Mouse (Mus musculus): ENCODE data around the gene 1700020N01Rik. TPM values are rescaled to one million over a fixed set of nuclear protein-coding genes. Genes with fewer than 3 reads are reported as not detected.

The 1700020N01Rik gene
- polyA plus RNA-seq (2021) = not detected

DNA sequence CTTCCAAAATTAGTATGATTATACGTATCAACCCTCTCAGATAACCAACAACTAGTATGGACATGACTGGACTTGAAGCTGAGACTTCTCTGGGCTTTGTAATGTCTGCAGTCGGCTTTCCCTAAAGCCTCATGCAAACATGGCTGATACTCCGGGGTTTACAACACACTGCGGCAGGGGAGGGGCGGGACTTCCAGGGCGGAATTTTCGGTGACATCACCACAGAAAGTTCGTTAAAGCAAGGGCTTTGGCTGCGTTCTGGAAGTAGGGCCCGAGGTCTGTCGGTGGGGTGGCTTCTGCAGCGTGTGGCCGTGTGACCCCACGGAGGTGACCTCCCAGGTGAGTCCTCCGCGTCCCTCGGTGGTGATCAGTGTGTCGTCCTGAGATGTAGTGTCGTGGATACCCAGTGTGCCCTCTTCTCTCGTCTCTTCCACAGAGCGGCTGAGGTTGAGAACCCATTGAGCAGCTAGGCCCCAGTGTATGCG, at the start of gene 1700020N01Rik:
1700020N01Rik (plus strand) TSS at position 250 of the 485 bp plus-strand sequence.
- POLR2A ChIA-PET = no interaction called here
- no peak for ATAC-seq

DNA sequence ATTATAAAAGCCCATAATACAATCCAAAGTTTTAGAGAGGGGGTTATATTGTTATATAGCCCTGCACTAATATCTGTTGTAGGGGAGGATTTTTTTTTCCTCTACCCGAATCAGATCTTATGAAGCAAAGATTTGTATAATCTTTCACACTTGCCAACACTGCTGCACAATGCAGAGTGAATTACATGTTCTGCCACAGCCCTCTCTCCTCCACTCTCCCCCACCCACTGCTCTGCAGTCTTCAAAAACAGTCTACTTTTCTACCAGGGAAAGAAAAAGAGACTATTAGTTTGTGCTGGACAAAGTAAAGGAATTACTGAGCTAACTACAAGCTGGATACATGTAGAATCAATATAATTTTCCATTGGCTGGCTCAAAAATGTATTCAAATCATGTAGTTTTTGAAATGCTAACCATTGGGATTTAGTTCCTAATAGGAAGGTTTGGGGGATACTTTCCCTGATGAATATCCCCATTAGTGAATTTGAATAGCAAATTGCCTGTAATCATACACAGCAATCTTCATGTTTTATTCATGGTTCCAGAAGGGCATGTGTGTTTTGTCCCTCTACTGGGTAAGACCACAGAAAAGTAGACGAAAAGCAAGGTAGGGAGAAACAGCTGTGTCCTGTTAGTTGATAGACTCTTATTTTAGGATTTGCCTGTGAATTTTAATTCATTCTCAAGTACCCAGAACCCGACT, 49.2 kb upstream of the 1700020N01Rik start:
- DNase-seq (ENCODE audit: low read depth, low spot score) = no peak
- no peak for TF ChIP-seq CTCF (IDR thresholded peaks at IDR 0.05)

More for the DNA sequence above, at the start of gene 1700020N01Rik:
- CTCF ChIA-PET = no interaction called here
- DNase-seq (ENCODE audit: low read depth, low spot score) = no peak
- TF ChIP-seq CTCF (IDR thresholded peaks at IDR 0.05) = no peak
- peaks cover 2% of the 10 kb centered on the region for H3K27me3 ChIP-seq
- in situ Hi-C loops (cut with MboI; ENCODE audit: low pct_unique_long_range_greater_than_20kb) = no loop called here

DNA sequence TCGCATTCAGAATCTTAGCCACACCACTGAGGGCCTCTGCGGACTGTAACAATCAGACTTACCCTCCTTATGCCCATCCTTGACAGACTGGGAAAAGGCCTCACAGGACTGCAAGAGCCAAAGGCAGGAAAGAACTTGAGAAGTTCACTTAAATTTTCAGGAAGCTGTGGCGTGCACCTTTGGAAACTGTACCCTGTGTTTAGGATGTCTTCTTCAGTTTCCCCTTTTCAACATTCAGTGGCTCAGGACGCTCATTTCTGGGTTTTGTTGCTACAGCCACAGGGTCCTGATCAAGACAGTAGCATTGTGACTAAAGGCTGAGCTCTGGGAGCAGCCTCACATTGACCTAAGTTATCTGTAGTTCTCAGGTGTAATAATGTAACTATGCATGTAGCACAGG, 48.2 kb upstream of the 1700020N01Rik start:
- DNase-seq (ENCODE audit: low read depth, low spot score) (no peak), ATAC-seq (no peak)
- in situ Hi-C loops (cut with MboI; ENCODE audit: low pct_unique_long_range_greater_than_20kb) = no loop called here
- CTCF ChIA-PET = no interaction called here
- no peak for TF ChIP-seq CTCF (IDR thresholded peaks at IDR 0.05)
- H3K27me3 ChIP-seq = peaks cover 12% of the 10 kb centered on the region
- POLR2A ChIA-PET = no interaction called here

More for the DNA sequence above, 49.2 kb upstream of the 1700020N01Rik start:
- CTCF ChIA-PET = interaction anchor here (0.9 kb wide), 1 partner anchor 19 kb away, joined by 4 read pairs; no protein-coding TSS in a partner anchor
- peaks cover 12% of the 10 kb centered on the region for H3K27me3 ChIP-seq
- POLR2A ChIA-PET = no interaction called here
- ATAC-seq = no peak
- in situ Hi-C loops (cut with MboI; ENCODE audit: low pct_unique_long_range_greater_than_20kb) = no loop called here

DNA sequence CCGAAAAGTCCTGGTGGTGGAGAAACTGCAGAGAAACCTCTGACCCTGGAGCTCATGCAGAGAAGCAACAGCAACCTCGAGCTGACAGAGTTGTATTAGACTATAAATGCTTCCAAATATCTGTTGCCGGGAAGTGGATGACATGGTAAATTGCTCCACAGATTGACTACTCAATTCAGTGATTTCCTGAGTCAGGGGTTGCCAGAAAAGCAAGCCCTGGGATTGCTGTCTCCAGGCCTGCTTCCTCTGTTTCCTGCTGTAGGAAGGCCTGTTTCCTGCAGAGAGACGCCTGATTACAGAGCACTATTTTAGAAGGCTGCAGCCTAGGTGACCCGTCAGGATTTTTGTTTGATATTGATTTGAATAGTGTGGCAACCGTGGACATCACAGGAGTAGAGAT, 47.5 kb upstream of the 1700020N01Rik start:
- in situ Hi-C loops (cut with MboI; ENCODE audit: low pct_unique_long_range_greater_than_20kb) = no loop called here
- ChIA-PET POLR2A (no interaction called here), CTCF (no interaction called here)
- TF ChIP-seq CTCF (IDR thresholded peaks at IDR 0.05) = no peak
- DNase-seq (ENCODE audit: low read depth, low spot score) (no peak), ATAC-seq (no peak)
- peaks cover 12% of the 10 kb centered on the region for H3K27me3 ChIP-seq

DNA sequence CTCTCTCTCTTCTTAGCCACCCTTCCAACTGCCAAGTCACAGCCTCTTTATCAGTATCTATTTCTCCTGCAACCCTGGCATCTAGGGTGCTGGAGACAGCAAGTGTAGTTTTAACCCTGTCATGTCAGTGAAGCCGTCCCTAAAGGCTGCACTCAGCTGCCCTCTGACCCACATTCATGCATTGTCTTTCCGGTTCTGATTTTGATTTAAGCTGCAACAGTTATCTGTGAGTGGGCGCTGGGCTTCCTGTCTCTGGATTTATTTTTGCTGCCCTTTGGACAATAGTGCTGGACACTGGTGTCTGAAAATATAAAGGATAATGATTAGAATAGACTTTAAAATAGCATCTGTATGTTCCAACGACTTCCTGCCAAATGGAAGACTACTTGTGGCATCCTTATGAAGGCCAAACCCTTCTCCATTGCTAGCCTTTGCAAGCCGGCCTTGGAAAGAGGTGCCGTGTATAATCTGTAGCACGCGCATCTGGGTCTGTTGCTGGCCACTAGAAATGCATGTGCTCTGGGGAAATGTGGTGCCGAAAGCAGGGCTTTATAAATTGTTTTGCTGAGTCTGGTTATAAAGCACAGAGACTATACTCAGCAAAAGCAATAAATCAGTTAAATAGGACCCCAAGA, 44.0 kb upstream of the 1700020N01Rik start:
- no peak for TF ChIP-seq CTCF (IDR thresholded peaks at IDR 0.05)
- ATAC-seq (no peak), DNase-seq (ENCODE audit: low read depth, low spot score) (no peak)
- ChIA-PET CTCF (no interaction called here), POLR2A (no interaction called here)
- peaks cover 9% of the 10 kb centered on the region for H3K27me3 ChIP-seq
- in situ Hi-C loops (cut with MboI; ENCODE audit: low pct_unique_long_range_greater_than_20kb) = no loop called here

DNA sequence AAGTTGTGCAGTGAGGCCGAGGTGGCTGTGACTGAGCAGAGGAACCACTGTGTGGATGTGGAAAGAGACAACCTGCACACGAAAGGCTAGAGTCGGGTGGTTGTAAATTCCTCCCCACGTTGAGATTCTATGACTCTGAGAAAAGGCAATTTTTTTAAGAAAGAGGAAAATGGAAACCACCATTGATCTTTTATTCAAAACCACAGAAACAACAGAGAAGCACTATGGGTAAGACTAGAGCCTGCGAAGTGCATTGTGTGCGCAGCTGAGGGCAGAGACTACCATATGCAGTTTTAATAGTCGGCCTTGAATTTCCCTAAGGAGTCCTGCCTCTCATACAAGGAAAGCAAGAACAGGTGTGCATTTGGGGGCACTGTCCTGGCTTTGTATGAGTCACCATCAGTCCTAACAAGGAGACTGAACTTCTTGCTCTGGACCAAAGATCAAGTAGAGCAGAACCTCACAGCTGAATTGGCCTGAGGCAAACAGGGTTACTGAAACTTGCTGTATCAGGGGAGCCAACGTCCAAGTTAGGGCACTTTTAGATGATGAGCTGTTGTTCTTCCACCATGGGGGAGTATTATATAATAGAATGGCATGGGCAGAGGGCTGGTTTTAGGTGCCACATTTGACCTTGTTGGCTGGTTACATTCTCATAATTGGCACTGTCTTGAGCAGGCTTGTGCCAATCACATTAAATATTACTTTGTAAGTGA, 39.8 kb upstream of the 1700020N01Rik start:
- CTCF ChIA-PET = interaction anchor here (0.8 to 1.4 kb wide), 2 partner anchors 24 to 174 kb away, joined by 3 read pairs; no protein-coding TSS in a partner anchor
- peaks cover 9% of the 10 kb centered on the region for H3K27me3 ChIP-seq
- POLR2A ChIA-PET = no interaction called here
- no peak for TF ChIP-seq CTCF (IDR thresholded peaks at IDR 0.05)
- ATAC-seq (no peak), DNase-seq (ENCODE audit: low read depth, low spot score) (no peak)
- in situ Hi-C loops (cut with MboI; ENCODE audit: low pct_unique_long_range_greater_than_20kb) = no loop called here

DNA sequence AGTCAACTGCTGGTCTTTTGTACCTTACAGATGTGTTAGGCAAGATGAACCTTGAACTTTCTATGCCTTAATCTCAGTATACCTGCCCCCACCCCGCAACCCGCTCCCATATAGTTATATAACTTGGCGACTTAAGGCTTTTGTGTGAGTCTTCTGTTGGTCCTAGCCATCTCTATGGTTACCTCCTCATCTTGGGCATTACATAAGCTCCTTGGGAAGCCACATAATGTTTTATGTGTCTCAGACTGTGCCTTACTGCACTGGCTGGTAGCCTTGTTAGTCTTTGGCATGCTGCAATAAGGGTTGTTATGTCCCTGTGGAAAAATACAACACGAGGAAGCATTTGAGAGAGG, 39.3 kb upstream of the 1700020N01Rik start:
- peaks cover 9% of the 10 kb centered on the region for H3K27me3 ChIP-seq
- ChIA-PET POLR2A (no interaction called here), CTCF (interaction anchor here (1.4 kb wide), 1 partner anchor 23 kb away, joined by 3 read pairs; no protein-coding TSS in a partner anchor)
- ATAC-seq (no peak), DNase-seq (ENCODE audit: low read depth, low spot score) (no peak)
- TF ChIP-seq CTCF (IDR thresholded peaks at IDR 0.05) = no peak
- in situ Hi-C loops (cut with MboI; ENCODE audit: low pct_unique_long_range_greater_than_20kb) = no loop called here

DNA sequence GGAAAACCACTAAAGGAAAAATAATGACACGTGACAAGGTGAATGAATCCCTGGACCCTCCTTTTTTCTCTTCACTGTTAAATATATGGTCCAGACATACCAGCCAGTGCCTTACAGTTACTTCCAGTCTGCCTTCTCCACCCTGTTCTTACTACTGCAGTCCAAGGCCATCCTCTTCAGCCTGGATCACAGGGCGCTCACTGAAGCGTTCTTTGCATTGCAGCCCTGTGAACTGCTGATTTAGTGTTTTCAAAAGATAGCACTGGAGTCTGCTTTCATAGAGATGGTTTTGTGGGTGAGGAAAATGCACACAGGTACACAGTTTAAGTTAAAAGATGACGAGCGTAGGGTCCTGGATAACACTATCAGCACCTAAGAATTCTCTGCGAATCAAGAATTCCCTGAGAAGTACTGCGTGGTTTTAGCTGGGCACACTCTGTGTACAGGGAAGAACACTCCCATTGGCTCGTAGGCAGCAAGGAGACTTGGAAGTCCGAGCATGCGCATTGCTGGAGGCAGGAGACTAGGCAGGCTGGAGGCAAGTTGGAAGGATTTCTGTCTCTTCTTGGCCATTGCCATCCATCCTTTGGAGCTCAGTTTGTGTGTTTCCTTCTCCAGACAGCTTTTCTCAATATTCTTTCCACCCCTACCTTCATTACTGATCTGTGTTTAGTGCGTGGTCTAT, 37.9 kb upstream of the 1700020N01Rik start:
- CTCF ChIA-PET = no interaction called here
- no peak for ATAC-seq

DNA sequence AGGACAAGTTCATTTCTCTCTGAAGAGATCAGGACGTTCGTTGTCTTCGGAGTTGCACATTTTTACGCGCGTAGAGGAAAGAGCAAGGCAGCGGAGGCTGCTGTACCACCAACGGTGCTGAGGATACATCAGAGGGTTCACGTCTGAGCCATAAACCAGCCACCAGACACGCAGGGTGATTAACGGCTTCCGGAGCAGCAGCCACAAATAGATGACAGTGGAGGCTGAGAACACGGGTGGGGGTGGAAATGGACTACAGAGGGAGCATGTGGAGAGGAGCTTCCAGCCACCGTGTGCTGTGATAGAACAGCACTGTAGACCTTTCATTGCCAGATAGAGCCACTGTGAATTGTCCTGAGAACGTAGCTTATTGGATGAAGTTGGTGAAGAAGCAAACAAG, 33.2 kb upstream of the 1700020N01Rik start:
- no peak for DNase-seq (ENCODE audit: low read depth, low spot score)
- TF ChIP-seq CTCF (IDR thresholded peaks at IDR 0.05) = no peak
- in situ Hi-C loops (cut with MboI; ENCODE audit: low pct_unique_long_range_greater_than_20kb) = no loop called here
- ChIA-PET POLR2A (no interaction called here), CTCF (no interaction called here)
- H3K27me3 ChIP-seq = peaks cover 8% of the 10 kb centered on the region
- ATAC-seq = no peak

More for the DNA sequence above, 37.9 kb upstream of the 1700020N01Rik start:
- in situ Hi-C loops (cut with MboI; ENCODE audit: low pct_unique_long_range_greater_than_20kb) = no loop called here
- H3K27me3 ChIP-seq = peaks cover 9% of the 10 kb centered on the region
- DNase-seq (ENCODE audit: low read depth, low spot score) = no peak
- POLR2A ChIA-PET = interaction anchor here (0.6 kb wide), 1 partner anchor 26 kb away, joined by 5 read pairs; no protein-coding TSS in a partner anchor
- no peak for TF ChIP-seq CTCF (IDR thresholded peaks at IDR 0.05)

DNA sequence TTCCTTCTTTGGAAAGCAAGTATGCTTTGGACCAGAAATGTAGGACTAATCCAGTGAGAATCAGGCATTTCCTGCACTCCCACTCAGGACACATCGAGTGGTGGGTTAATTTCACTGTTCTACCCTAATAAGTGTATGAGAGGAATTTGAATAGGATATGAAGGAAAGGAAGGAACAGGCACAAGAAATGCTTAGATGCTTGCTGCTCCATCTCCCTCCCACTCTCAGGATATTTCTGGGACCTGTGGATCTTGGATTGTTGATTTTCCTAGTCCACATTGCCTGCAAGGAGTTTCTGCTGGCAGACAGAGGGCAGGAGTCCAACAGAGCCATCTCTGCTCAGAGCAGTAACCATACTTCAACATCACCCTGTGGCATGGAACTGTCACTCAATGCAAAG, 31.8 kb upstream of the 1700020N01Rik start:
- in situ Hi-C loops (cut with MboI; ENCODE audit: low pct_unique_long_range_greater_than_20kb) = no loop called here
- no peak for TF ChIP-seq CTCF (IDR thresholded peaks at IDR 0.05)
- H3K27me3 ChIP-seq = peaks cover 8% of the 10 kb centered on the region
- ATAC-seq (no peak), DNase-seq (ENCODE audit: low read depth, low spot score) (no peak)
- ChIA-PET POLR2A (no interaction called here), CTCF (no interaction called here)

Data from Patski (cell line).